Mouse (Mus musculus) liver, embryonic 14.5 days (tissue): ENCODE measurements around the gene Stam2. TPM values are rescaled to one million over a fixed set of nuclear protein-coding genes. Genes with fewer than 3 reads are reported as not detected.

Experiments used
- ATAC-seq: fragments of 200-750 bp; cut with Nextera tagmentation; 2 replicates; pipeline ENCODE4 v1.8.0; 2017; ENCODE audit warnings: moderate number of reproducible peaks, mild to moderate bottlenecking, moderate library complexity; ENCODE audit not compliant: insufficient read depth
- DNase-seq, 3 experiments: peaks; one replicate each; pipeline ENCODE4 v3.0.0-alpha.2; 2012 to 2013; ENCODE audit warnings: low read depth in 3 of 3, low spot score in 3 of 3
- H3K27ac ChIP-seq: fragments of 300-500 bp; sonication (generic); 2 replicates; pipeline ENCODE4 v1.5.1; 2014; ENCODE audit warnings: moderate library complexity, mild to moderate bottlenecking, control low read depth, inconsistent platforms
- H3K27me3 ChIP-seq: fragments of 300-500 bp; sonication (generic); 2 replicates; pipeline ENCODE4 v1.6.1; 2014; ENCODE audit warnings: mild to moderate bottlenecking, low read length, moderate library complexity; ENCODE audit not compliant: control insufficient read depth, insufficient read depth
- H3K36me3 ChIP-seq: fragments of 300-500 bp; sonication (generic); replicated peaks from 2 replicates; pipeline ENCODE4 v1.6.1; 2014; ENCODE audit warnings: low read depth; ENCODE audit not compliant: control insufficient read depth, insufficient read depth
- H3K4me1 ChIP-seq, 2 experiments: fragments of 200-500 bp in 1 of 2; fragments of 300-500 bp in 1 of 2; sonication (generic) in 1 of 2; replicated peaks; 2 replicates each; pipeline ENCODE4 v1.6.1; 2012 to 2014; ENCODE audit warnings: antibody characterized with exemption in 1 of 2, inconsistent platforms in 1 of 2, low read length in 1 of 2; ENCODE audit not compliant: control insufficient read depth in 2 of 2, insufficient read depth in 2 of 2
- H3K4me2 ChIP-seq: fragments of 300-500 bp; sonication (generic); 2 replicates; pipeline ENCODE4 v1.6.1; 2014; ENCODE audit warnings: low read depth, mild to moderate bottlenecking, control low read depth, moderate library complexity
- H3K4me3 ChIP-seq, 2 experiments: fragments of 200-500 bp in 1 of 2; fragments of 300-500 bp in 1 of 2; sonication (generic) in 1 of 2; 2 replicates each; pipeline ENCODE4 v1.5.1; 2012 to 2014; ENCODE audit warnings: low read depth in 2 of 2, low read length in 2 of 2, mild to moderate bottlenecking in 2 of 2, control low read depth in 1 of 2, inconsistent platforms in 1 of 2, moderate library complexity in 1 of 2; ENCODE audit not compliant: insufficient read depth in 1 of 2
- H3K9ac ChIP-seq: fragments of 300-500 bp; sonication (generic); replicated peaks from 2 replicates; pipeline ENCODE4 v1.6.1; 2014; ENCODE audit warnings: mild to moderate bottlenecking, control low read depth, moderate library complexity
- H3K9me3 ChIP-seq: fragments of 300-500 bp; sonication (generic); 2 replicates; pipeline ENCODE4 v1.6.1; 2016; ENCODE audit warnings: low read length, mixed read lengths; ENCODE audit not compliant: control insufficient read depth
- CTCF ChIP-seq: IDR thresholded peaks from 2 replicates; pipeline ENCODE4 v1.5.1; 2016; ENCODE audit warnings: antibody characterized with exemption, low read depth, control low read depth
- EP300 ChIP-seq: IDR thresholded peaks from 2 replicates; pipeline ENCODE4 v1.6.1; 2016; ENCODE audit warnings: antibody characterized with exemption, low read depth
- WGBS: fragments of 180-500 bp; shearing (Covaris S2); extraction: QIAGEN DNeasy Blood & Tissue Kit; methylation state at CpG from one replicate; pipeline ENCODE4 v1.1.7; 2014; ENCODE audit not compliant: insufficient replicate concordance; 5-methylcytosine and 5-hydroxymethylcytosine counted together
- polyA plus RNA-seq, 2 experiments: library from polyadenylated mRNA; depleted of rRNA in 1 of 2; stranded (reverse) in 1 of 2; unstranded in 1 of 2; fragments of >200 nt; fragmentation: Nextera tagmentation in 1 of 2; extraction: Ambion mirVana in 1 of 2; gene quantifications; 2 replicates each; pipeline versions ENCODE4 v1.2.1 to v1.2.3; 2012 to 2014

The Stam2 gene
- polyA plus RNA-seq, 2 experiments: 2.9 to 9.4 TPM

DNA sequence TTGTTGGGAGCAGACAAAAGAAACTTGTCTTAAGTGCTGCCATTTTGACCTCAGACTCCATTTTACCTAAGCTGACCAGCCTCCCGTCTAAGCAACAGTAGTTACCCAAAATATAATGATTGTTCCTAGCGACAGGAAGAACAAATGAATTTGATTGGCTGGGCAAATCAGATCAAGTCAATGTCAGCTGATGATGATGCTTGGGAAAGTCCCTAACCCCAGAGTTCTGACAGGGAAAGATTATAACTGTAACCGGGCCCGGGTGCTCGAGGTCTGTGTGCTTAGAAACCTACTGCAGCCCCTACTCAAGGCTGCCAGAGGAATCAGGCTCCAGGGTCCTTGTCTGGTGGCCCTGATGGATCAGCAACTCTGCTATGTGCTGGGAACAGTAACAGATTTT is 10.1 kb downstream of the Stam2 start:
- H3K9me3 ChIP-seq: no peaks in the 10 kb centered on the region
- 64% methylated on average over 5 of the region's 5 CpGs for WGBS
- ATAC-seq (no peak), DNase-seq (peak in 1 of 3 experiments; percentile 6)
- H3K36me3 ChIP-seq: no peaks in the 10 kb centered on the region
- H3K4me3 ChIP-seq: no peak overlapping the region
- H3K27ac ChIP-seq: no peak overlapping the region
- H3K4me2 ChIP-seq: no peak overlapping the region
- no peak overlapping the region for H3K9ac ChIP-seq
- no peaks in the 10 kb centered on the region for H3K4me1 ChIP-seq
- no peak for TF ChIP-seq EP300
- H3K27me3 ChIP-seq: no peaks in the 10 kb centered on the region

GRCm38 (mm10) chr2:52730891-52731290 is 11.2 kb downstream of the Stam2 start:
- Histone ChIP-seq H3K9ac (no peak overlapping the region), H3K9me3 (no peaks in the 10 kb centered on the region), H3K36me3 (no peaks in the 10 kb centered on the region), H3K4me1 (no peaks in the 10 kb centered on the region), H3K4me2 (no peak overlapping the region), H3K27me3 (no peaks in the 10 kb centered on the region), H3K27ac (no peak overlapping the region), H3K4me3 (no peak overlapping the region)
- TF ChIP-seq EP300: no peak
- no peak for TF ChIP-seq CTCF
- DNase-seq (no peak), ATAC-seq (no peak)
- WGBS: 75% methylated on average over 6 of the region's 6 CpGs

DNA sequence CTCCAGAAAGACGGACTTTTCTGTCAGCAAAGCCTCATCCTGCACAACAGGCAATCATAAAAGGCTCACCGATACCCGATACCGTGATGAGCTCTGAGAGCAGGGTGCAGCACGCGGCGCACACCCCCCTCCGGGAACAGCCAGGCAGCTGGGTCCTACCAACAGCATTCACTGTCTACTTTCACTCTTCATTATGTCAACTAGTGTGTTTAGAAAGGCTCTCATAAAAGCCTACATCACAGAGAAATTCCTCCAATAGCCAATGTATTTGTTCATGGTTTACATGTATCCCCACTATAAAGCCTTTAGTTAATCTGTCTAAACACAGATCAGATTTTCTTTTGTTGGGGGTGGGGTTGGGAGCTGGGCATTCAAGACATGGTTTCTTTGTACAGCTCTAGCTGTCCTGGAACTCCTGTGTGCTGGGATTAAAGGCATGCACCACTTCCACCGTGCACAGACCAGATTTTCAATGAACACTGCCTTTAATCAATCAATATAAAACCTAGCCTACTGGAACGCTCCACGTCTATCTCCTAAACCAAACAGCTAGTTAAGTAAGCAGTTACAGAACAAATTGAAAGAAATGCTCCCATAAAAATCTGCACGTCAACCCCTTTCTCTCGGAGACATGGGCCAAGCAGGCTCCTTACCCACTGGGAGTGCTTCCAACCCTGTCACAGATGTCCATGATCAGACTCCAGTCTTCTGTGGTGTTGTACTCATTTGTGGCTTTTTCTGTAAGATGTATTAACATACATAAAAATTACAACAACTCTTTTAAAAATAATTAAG is 21.7 kb downstream of the Stam2 start:
- Histone ChIP-seq H3K27ac (no peak overlapping the region), H3K4me1 (no peaks in the 10 kb centered on the region), H3K4me2 (no peak overlapping the region), H3K9me3 (no peaks in the 10 kb centered on the region), H3K9ac (no peak overlapping the region), H3K27me3 (no peaks in the 10 kb centered on the region), H3K36me3 (no peaks in the 10 kb centered on the region), H3K4me3 (no peak overlapping the region)
- TF ChIP-seq CTCF (no peak), EP300 (no peak)
- DNase-seq: no peak
- WGBS: 79% methylated on average over 13 of the region's 13 CpGs
- no peak for ATAC-seq

DNA sequence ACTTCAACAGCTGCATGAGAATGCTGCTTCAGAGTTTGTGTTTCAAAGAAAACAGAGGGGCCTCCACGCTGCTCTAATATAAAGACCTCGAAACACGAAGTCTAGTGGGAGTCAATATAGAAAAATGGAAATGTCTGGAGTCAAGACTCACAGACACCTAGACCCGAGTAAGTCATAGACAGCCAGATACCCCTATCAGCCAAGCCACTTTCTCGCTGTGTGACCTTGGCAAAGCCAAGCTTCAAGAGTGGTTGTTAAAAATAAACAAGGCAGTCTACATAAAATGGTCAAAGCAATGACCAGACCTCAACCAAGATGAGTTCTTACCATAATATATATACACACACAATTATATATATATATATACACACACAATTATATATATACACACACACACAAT is 25.0 kb downstream of the Stam2 start:
- Histone ChIP-seq H3K4me1 (no peaks in the 10 kb centered on the region), H3K4me3 (no peak overlapping the region), H3K27me3 (no peaks in the 10 kb centered on the region), H3K9me3 (no peaks in the 10 kb centered on the region), H3K4me2 (no peak overlapping the region), H3K9ac (no peak overlapping the region), H3K27ac (no peak overlapping the region), H3K36me3 (no peaks in the 10 kb centered on the region; the same call in none of the 2 replicates)
- no peak for ATAC-seq
- DNase-seq: no peak
- WGBS: 80% methylated on average over 5 of the region's 5 CpGs
- TF ChIP-seq EP300: no peak
- TF ChIP-seq CTCF: no peak

GRCm38 (mm10) chr2:52715538-52715937 is 26.5 kb downstream of the Stam2 start:
- no peak overlapping the region for H3K9ac ChIP-seq
- DNase-seq: no peak
- H3K36me3 ChIP-seq: no peaks in the 10 kb centered on the region; the same call in none of the 2 replicates
- 74% methylated on average over 6 of the region's 6 CpGs for WGBS
- H3K4me3 ChIP-seq: no peak overlapping the region
- no peak overlapping the region for H3K27ac ChIP-seq
- H3K4me2 ChIP-seq: no peak overlapping the region
- no peak for ATAC-seq
- no peak for TF ChIP-seq CTCF
- no peak for TF ChIP-seq EP300
- H3K4me1 ChIP-seq: no peaks in the 10 kb centered on the region
- H3K9me3 ChIP-seq: no peaks in the 10 kb centered on the region
- H3K27me3 ChIP-seq: no peaks in the 10 kb centered on the region
